Mouse (Mus musculus) kidney, adult 9 months (tissue): Measurements from ENCODE around the gene Caskin1.

ENCODE experiments used
- DNase-seq: peaks from one replicate; pipeline ENCODE4 v3.0.0; 2022

The Caskin1 gene

DNA sequence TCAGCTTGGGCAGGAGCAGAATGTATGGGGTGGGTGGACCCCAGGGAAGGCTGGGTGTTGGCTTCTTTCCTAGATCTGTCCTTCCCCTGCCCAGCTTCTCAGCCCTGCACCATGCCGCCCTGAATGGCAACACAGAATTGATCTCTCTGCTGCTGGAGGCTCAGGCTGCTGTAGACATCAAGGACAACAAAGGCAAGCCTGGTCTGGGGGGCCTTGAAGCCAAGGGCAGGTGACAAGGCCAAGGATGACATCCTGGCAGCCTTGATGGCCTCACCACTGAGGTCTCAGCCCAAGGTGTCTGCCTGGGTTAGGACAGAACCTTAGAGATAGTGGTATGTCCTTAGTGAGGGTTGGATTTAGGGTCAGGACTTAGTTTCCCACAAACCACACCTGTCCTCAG is 7.6 kb downstream of the Caskin1 start:
- no peak for DNase-seq

DNA sequence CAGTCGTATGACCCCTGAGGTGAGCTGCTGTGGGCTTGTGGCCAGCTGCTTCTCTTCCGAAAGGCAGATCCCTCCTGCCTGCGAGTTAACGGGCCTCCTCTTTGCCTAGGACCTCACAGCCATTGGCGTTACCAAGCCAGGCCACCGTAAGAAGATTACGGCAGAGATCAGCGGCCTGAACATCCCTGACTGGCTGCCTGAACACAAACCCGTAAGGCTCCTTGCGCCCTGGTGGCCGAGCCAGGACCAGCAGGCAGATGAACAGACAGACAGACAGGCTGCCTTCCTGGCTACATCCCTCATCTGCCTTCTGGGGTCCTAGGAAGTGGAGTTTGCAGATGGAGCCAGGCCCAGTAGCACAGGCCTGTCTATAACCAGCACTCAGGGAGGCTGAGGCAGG is 13.8 kb downstream of the Caskin1 start:
- no peak for DNase-seq

DNA sequence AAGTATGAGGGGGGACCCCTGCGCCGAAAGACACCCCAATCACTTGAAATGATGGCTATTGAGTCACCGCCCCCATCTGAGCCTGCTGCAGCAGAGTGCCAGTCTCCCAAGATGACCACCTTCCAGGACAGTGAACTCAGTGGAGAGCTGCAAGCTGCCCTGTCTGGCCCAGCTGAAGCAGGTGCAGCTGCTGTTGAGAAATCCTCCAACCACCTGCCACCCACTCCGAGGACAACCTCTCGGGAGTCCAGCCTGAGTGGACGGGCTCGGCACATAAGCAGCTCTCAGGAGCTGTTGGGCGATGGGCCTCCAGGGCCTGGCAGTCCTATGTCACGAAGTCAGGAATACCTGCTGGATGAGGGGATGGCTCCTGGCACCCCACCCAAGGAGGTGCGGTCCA is 15.7 kb downstream of the Caskin1 start:
- DNase-seq = no peak

DNA sequence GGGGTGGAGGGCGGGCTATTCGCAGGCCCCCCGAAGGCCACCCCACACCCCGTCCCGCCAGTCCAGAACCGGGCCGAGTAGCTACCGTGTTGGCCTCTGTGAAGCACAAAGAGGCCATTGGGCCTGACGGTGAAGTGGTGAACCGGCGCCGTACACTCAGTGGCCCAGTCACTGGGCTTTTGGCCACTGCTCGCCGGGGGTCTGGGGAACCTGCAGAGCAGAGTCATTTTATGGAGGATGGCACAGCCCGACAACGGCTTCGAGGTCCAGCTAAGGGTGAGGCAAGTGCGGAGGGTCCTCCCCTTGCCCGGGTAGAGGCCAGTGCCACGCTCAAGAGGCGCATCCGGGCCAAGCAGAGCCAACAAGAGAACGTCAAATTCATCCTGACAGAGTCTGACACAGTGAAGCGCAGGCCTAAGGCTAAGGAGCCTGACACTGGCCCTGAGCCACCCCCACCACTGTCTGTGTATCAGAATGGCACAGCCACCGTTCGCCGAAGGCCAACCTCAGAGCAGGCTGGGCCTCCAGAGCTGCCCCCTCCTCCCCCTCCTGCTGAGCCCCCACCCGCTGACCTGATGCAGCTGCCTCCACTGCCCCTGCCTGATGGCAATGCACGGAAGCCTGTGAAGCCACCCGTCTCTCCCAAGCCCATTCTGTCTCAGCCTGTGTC is 17.0 kb downstream of the Caskin1 start:
- no peak for DNase-seq

DNA sequence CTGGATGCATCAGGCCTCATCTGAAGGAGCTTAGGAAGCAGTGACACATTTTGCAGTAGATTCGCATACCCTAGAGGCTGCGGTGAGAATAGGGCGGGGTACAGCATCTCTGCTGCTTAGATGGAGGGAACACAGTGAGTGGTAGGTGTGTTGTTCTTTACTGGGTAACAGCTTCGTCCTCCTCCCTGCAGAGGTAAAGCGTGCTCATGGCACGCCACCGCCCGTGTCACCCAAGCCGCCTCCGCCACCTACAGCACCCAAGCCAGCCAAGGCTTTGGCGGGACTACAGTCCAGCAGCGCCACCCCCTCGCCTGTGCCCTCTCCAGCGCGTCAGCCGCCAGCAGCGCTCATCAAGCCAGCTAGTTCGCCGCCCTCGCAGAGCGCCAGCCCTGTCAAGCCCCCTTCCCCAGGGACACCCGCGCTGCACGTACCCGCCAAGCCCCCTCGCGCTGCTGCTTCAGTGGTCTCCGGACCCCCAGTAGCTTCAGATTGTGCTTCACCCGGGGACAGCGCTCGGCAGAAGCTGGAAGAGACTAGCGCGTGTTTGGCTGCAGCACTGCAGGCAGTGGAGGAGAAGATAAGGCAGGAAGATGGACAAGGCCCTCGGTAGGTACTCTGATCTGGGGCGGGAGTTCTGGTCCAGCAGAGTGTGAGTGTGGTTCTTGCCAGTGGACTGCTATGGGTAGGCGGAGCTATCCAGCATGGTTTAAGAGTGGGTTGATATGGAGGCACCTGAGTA is 18.1 kb downstream of the Caskin1 start:
- no peak for DNase-seq

DNA sequence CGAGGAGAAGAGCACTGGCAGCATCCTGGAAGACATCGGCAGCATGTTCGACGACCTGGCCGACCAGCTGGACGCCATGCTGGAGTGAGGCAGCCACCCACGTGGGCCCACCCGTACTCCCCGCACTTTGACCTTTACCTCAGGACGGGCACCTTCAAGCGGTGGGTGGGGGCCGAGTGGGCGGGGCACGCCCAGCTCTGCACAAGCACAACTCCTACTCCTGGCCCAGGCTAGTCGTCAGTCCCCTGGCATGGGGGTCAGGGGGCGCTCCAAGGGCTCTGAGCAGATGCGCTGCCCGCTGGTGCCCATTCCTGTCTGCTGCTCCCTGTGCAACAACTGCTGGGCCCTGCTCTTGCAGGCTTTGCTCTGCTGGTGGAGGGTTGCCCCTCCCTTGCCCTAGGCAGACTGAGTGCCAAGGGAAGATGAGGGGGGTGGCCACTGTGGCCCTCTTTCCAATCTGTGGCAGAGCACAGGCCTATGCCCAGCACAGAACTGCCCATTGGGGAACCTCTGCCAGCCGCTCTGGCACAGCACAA is 18.8 kb downstream of the Caskin1 start:
- DNase-seq = no peak

DNA sequence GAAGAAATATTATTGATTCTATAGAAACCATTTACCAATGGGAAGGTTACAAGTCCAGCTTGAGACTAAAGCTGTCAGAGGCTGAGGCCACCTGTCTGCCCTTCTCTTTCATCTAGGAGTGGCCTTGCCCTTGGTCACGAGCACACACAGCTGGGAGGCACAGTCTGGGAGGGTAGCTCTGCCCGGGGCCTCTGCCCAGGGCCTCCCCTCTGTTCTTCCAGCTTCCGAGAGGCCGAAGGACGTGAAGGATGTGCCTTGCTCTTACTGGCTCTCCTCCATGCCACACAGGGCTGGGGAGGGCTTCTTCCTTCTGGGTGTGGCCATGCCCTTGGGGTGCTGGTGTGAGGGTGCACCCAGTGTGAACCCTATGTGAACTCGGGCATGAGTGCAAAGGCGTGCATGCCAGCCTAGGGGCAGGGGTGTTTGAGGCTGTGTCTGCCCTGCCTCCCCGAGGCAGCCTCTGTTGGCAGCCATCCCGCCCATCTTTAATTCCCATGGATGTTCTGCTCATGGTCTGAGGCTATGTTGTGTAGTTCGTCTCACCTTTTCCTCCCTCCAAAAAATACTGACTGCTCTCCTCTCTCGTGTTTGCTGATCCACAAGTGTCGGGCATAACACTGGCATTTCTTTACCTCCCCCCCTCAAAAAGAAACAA is 19.5 kb downstream of the Caskin1 start:
- no peak for DNase-seq

DNA sequence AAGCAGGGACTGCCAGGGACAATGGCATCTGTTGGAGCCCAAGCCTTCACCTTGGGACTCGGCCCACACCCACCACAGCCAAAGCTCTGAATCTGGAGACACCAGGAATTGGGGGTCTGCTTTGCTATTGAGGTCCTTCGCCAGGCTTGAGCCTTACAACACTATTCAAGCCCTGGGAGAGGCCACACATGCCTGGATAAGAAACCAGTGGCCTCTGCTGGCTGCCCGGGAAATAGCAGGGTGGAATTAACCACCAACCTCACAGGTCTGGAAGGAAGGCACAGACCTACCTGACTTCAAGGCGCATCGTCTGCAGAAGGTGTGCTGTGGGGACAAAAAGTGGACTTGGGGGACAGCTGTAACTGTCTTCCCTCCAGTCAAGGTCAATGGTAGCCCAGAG is 25.2 kb downstream of the Caskin1 start:
- DNase-seq = peak; percentile 73

DNA sequence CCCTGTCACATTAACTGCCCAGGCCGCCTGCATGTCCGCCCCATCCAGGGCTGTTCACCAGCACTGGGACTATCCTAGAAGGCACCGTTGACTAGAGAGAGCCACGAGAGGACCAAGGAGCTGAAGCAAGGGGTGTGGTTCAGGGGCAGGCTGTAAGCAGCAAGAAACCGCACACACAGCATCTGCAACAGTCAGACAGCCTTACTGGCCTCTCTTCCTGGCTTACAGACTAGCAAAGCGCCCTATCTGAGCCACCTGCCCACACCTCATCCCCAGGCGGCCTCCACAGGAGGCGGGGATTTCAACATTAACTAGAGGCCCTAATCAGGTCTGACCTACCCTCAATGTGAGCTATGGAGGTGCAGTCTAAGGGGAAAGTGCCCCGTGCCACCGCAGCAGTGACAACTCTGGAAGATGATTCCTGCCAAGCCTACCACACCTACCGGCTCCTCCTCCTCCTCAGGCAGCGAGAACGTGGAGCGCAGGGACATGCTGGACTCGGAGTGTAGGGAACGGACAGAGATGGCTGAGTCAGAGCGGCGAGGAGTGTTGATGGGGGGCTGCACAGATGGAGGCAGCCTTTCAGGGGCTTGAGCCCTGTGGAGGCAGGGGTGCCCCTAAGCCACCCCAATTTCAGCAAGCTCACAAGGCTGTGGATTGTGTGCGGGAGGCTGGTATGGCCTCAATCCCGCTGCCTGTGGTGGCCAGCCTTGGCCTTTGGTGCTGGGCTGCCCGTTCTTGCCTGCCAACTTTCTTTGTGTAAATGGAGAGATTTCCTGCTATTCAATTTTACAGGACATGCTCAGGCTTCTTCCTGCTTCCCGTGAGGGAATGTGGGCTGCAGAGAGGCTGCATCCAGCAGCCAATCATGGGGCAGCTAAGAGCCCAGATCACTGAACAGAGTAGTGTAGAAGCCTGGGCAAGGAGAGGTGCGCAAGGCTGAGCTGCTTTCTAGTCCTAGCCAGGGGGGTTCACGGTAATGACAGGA is 26.2 kb downstream of the Caskin1 start:
- DNase-seq = peak; percentile 25

DNA sequence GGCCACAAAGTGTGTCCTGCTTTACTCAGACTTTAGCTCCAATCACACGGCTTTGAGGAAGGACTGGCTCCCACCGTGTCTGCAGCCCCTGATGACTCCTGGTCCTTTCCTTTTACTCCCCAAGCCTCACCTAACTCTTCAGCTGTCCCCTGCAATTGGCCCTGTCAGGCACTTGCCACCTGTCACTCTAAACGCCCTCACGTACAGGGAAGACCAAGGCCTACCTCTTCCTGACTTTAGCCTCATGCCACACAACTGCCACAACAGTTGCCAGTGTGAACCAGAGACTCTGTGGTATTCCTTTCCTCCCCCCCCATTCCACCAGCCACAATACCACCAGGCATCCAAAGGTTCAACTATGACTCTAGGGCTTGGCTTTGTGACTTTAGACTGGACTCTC is 32.0 kb downstream of the Caskin1 start:
- DNase-seq = no peak

DNA sequence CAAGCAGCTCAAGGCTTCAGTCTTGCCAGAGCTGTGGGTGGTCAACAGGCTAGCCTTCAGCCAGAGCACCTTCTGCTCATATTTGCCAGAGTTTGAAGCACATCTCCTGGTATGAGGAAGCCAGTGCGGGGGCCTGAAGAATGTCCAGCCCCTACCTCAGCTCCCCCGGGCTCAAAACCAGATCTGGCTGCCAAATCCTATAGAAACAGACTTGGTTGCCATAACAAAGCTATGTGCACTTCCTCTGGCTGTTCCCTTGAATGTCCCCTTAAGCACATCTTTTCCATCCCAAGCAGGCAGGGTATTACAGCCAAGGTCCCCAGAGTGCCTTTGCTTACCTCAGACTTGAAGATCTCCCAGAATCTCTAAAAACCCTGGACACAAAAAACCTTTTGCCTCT is 36.3 kb downstream of the Caskin1 start:
- DNase-seq = no peak

DNA sequence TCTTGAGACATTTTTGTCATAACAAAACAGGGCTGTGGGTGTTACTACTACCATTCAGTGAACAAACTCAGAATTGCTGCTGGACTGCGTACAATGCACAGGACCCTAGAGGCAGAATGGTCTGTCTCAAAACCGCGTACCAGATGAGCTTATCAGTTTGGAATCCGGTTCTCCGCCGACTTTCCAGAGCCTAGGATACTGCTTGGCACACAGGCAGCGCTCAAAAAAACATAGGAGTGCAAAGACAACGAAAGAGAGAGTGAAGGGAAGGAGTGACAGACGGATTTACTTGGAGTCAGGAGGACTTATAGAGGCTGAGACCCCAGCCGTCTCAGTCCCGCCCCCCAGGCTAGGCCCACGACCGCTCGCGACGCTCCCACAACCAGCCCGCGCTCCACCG is 38.9 kb downstream of the Caskin1 start:
- peak; percentile 40 for DNase-seq

DNA sequence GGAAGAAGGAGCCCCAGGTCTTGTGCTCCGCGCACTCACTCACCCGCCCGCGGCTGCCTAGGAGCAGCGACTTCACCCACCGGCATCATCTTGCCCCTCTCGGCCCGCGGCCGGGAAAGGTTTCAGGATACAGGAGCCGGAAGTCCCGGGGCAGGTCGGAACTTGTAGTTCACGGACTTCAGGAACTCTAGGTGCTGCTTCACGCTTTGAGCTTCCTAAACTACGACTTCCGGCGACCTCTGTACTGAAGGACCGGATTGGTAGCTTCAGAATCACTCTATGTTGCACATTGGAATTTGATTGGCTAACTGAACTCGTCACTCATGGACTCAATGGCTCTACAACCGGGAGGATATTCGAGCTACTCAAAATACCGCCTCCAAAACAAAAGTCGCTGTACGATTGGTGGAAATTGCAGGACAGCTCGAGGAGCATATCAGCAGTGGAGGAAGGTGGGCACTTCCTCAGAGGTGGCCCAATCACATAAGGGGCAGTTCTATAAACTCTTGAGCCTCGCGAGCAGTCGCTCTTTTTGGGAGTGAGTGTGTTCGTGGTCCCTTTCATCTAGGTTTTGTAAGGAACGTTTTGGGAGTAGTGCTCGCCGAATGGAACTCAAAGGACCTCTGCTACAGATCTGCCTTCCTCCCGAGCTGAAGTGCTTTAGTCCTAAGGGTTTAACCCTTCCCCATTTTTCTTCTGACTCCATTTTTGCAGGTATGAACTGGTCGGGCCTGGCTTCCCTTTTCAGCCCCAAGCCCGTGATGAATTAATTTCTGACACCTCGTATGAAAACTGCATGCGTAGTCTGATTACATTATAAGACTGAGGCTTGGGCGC is 39.5 kb downstream of the Caskin1 start, which contains the start of gene Traf7:
Gene Traf7 (minus strand): TSS at position 216 of the 837 bp plus-strand sequence.
- peak; percentile 99 for DNase-seq

DNA sequence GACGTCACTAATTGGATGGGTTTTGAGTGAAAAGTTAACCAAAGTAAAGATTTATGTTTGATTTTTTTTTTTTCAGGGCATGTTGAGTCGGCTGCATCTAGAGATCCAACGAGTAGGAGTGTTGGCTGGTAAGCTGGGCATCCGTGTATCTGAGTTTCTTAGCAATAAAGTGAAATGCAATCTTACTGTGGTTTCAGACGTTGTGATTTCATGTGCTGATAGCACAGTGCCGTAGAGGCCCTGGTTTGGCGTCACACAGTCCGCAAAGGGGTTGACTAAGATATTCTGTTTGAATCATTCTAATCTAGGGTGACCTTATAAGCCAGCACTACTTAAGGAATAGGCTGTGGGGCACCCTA is 40.1 kb downstream of the Caskin1 start:
- DNase-seq = no peak

DNA sequence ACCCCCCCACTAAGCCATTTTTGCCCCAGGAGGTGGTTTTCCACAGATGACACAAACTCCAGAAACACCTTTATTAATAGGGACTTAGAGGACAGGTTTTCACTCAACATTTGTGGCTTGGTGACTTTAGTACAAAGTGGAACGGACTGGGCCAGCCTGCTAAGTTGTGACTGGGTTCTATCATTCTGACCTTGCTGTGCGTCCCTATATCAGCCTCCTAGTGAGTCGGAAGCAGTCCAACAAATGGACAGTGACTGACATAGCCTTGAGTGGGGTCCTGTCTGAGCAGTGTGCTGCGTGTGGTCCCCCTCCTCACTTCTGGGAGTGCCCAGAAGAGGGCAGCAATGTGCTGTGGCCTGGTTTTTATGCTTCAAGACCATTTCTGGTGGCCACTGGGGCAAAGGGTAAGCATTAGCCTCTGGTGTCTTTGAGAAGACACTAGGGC is 40.6 kb downstream of the Caskin1 start:
- DNase-seq = peak; percentile 70

DNA sequence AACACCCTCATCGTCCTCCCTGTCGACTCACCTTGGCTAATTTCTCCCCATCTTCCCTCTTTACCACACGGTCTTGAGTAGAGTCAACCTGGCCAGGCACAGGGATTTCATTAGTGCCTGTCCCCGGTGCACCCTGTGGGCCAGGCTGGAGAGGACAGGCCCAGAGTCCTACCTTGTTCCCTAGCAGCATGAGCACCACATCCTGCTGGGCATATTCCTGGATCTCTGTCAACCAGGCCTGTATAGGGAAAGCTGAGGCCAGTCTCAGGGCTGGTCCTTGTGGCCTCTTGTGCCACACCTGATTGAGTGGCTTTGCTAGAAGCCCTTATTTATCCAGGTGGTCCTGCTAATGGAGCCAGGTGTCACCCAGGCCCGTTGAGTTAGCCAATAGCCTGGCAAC is 41.5 kb downstream of the Caskin1 start:
- no peak for DNase-seq

DNA sequence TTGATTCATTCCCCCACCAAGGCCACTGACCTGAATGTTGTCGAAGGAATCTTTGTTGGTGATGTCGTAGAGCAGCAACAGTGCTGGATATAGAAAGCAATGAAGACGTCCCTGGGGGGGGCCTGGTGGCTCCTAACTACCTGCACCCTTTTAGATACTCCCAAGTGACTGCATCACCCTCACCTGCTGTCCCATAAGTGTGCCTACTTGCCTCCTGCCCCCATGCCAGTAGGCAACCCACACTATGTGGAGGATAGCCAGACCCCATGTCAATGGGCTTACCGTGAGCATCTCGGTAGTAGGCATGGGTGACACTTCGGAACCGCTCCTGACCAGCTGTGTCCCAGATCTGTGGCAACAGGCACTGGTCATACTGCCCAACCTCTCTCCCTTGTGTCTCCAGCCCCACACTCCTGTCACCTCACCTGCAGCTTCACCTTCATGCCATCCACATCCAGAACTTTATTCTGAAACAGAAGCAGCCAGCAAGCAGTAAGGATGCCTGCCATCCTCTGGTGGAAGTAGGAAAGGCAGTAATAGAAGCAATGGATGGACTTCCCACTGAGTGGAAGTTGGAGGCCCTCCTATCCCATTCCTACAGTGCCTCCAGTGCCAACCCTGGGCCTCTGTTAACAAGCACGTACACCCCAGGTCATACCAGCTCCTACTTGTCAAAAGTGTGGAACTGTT is 42.1 kb downstream of the Caskin1 start:
- DNase-seq = no peak

DNA sequence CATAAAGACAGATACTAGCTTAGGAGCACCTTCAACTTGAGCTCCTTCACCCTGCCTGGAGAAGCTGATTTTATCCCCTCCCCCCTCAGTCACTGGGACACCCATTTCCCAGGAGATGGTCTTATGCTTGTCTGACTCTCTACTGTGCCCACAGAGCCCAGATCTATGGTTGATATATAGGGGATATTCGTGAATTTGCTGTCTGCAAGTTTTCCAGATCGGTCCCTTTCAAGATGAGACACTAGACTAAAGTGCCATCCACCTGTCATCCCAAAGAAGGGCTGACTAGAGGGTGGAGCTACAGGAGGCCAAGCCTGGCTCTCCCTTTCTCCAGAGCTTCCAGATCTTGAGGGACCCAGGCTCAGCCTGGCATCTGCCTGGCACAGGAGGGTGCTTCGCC is 42.7 kb downstream of the Caskin1 start:
- DNase-seq = no peak

DNA sequence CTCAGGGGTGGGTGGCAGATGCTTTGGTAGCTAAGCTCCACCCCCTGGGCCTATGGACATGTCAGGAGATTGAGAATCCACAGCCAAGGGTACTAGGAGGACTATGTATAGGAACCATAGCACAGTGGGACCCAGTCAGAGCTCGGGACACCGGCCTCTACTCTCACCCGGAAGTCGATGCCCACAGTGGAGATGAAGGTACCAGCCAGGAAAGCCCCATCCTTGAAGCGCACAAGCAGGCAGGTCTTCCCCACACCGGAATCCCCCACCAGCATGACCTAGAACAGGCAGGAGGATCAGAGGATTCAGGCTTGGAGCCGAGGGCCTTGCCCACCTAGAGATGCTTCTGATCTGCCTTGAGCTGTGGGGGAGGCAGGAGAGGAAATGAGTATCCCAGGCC is 43.6 kb downstream of the Caskin1 start:
- no peak for DNase-seq

DNA sequence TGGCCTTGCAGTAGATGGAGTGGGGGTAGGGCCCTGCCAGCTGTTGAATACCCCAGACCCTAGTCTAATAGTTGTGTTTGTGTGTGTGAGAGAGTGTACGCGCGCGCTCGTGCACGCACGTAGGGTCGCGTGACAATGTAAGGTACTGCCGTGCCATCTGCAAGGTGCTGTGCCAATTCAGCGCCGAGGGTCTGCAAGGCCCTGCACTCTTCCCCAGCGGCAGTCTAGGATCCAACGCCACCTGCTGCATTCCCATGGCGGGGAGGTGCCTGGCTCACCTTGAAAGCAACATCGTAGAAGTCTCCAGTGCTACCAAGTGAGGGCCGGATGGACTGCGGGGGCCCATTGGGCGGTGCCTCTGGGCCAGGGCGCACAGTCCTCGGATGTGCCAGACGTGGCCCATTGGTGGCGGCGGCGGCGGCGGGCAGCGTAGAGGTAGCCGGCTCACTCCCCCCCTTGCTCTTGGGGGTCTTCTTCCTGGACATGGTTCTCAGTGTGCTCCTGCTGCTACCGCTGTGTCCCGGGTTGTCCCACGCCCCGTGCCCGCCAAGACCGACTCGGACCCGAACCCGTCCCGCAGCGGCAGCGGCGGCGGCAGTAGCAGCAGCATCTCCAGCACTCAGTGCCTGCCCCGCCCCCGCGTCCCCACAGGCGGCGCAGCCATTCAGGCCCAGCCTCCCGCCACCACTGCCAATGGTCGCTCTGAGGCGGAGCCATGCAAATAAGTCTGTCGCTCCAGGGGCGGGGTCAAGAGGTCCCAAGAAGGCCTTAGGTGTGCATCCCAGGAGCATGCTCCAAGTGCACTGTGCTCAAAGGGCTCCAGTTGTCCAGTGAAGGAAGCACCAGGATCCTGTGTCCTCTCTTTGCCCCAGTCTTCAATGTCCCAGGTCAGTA is 44.9 kb downstream of the Caskin1 start:
- peak; percentile 91 for DNase-seq
